Mouse (Mus musculus) embryonic facial prominence, embryonic 15.5 days (tissue): ENCODE data around the gene Mfrp. TPM values are rescaled to one million over a fixed set of nuclear protein-coding genes. Genes with fewer than 3 reads are reported as not detected.
"Not testable (repeated sequence)": the region's sequence is repeated elsewhere in the genome, so short reads cannot be mapped to it uniquely, and the experiment has no call there.

Source experiments
- ATAC-seq: fragments of 200-750 bp; cut with Nextera tagmentation; 2 replicates; pipeline ENCODE4 v1.8.0; 2017; ENCODE audit warnings: low read depth, moderate TSS enrichment; ENCODE audit not compliant: insufficient number of reproducible peaks, low FRiP score, low TSS enrichment
- H3K27ac ChIP-seq: fragments of 300-500 bp; sonication (generic); replicated peaks from 2 replicates; pipeline ENCODE4 v1.5.1; 2015; ENCODE audit warnings: mild to moderate bottlenecking, inconsistent platforms
- H3K27me3 ChIP-seq: fragments of 300-500 bp; sonication (generic); 2 replicates; pipeline ENCODE4 v1.6.1; 2015; ENCODE audit warnings: inconsistent platforms
- H3K36me3 ChIP-seq: fragments of 300-500 bp; sonication (generic); 2 replicates; pipeline ENCODE4 v1.6.1; 2015; ENCODE audit warnings: mild to moderate bottlenecking, inconsistent platforms
- H3K4me1 ChIP-seq: fragments of 300-500 bp; sonication (generic); 2 replicates; pipeline ENCODE4 v1.6.1; 2015; ENCODE audit warnings: inconsistent platforms
- H3K4me2 ChIP-seq: fragments of 300-500 bp; sonication (generic); replicated peaks from 2 replicates; pipeline ENCODE4 v1.6.1; 2015; ENCODE audit warnings: mild to moderate bottlenecking, inconsistent platforms
- H3K4me3 ChIP-seq: fragments of 300-500 bp; sonication (generic); replicated peaks from 2 replicates; pipeline ENCODE4 v1.5.1; 2015; ENCODE audit warnings: mild to moderate bottlenecking, inconsistent platforms
- H3K9ac ChIP-seq: fragments of 300-500 bp; sonication (generic); 2 replicates; pipeline ENCODE4 v1.6.1; 2015; ENCODE audit warnings: inconsistent platforms
- H3K9me3 ChIP-seq: fragments of 300-500 bp; sonication (generic); replicated peaks from 2 replicates; pipeline ENCODE4 v1.6.1; 2016; ENCODE audit warnings: inconsistent platforms
- WGBS: fragments of 180-500 bp; shearing (Covaris S2); methylation state at CpG from one replicate; pipeline ENCODE4 v1.1.7; 2015; 5-methylcytosine and 5-hydroxymethylcytosine counted together
- polyA plus RNA-seq: library from polyadenylated mRNA; unstranded; fragments of >200 nt; fragmentation: Nextera tagmentation; extraction: Ambion mirVana; gene quantifications from 2 replicates; pipeline ENCODE4 v1.2.1, GENCODE M21; 2015

Gene Mfrp
- polyA plus RNA-seq, 1 experiment from 2014 or later, result 0.20 TPM

DNA sequence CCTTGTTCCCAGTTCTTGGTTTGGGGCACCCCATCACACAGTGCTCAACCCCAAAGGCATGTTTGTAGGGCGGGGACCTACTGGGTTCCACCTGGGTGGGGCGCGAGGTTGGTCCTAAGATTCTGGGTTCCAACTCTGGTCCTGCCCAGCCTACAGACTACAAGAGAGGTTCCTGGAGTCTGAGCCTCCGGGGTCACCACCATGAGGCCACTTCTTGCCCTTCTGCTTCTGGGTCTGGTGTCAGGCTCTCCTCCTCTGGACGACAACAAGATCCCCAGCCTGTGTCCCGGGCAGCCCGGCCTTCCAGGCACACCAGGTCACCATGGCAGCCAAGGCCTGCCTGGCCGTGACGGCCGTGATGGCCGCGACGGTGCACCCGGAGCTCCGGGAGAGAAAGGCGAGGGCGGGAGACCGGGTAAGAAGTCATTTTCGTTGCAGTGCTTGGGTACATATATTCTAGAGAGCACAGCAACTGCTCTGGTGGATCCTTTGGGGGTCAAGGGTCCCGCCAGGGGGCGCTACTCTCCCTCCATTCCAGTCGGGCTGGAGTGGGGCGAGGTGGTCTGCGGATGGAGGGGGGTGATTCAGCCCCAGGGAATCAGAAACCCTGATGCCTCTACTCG, 6.1 kb downstream of the Mfrp start:
- Histone ChIP-seq H3K4me3 (peak overlapping the region; percentile 20), H3K27ac (peak overlapping the region; percentile 84), H3K4me2 (peak overlapping the region; percentile 35), H3K27me3 (no peaks in the 10 kb centered on the region), H3K4me1 (peaks cover 52% of the 10 kb centered on the region), H3K36me3 (peaks cover 9% of the 10 kb centered on the region), H3K9me3 (no peaks in the 10 kb centered on the region), H3K9ac (no peak overlapping the region)
- 42% methylated on average over 25 of the region's 25 CpGs for WGBS
- ATAC-seq, result no peak; the same call in 1 of the 2 replicates

DNA sequence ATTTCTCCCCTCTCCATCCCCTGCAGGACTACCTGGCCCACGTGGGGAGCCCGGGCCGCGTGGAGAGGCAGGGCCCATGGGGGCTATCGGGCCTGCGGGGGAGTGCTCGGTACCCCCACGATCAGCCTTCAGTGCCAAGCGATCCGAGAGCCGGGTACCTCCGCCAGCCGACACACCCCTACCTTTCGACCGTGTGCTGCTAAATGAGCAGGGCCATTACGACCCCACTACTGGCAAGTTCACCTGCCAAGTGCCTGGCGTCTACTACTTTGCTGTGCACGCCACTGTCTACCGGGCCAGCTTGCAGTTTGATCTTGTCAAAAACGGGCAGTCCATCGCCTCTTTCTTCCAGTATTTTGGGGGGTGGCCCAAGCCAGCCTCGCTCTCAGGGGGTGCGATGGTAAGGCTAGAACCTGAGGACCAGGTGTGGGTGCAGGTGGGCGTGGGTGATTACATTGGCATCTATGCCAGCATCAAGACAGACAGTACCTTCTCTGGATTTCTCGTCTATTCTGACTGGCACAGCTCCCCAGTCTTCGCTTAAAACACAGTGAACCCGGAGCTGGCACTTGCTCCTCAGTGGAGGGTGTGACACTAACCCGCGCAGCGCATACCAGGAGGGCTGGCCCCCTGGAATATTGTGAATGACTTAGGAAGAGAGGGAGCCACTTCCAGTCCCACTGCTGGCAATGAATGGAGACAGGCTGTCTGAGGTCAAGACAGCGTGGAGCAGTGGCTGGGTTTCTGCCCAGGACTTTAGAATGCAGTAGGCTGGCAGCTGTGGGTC, 6.9 kb downstream of the Mfrp start:
- Histone ChIP-seq H3K36me3 (peaks cover 9% of the 10 kb centered on the region), H3K27ac (no peak overlapping the region; the same call in 1 of the 2 replicates), H3K4me3 (peak overlapping the region; percentile 20; the same call in 1 of the 2 replicates), H3K9me3 (no peaks in the 10 kb centered on the region), H3K4me1 (peaks cover 52% of the 10 kb centered on the region), H3K27me3 (no peaks in the 10 kb centered on the region), H3K4me2 (peak overlapping the region; percentile 40), H3K9ac (no peak overlapping the region)
- 76% methylated on average over 31 of the region's 31 CpGs for WGBS
- no peak for ATAC-seq

GRCm38 (mm10) chr9:44109360-44110095, 8.0 kb downstream of the Mfrp start:
- no peak for ATAC-seq
- no peaks in the 10 kb centered on the region for H3K9me3 ChIP-seq
- H3K4me2 ChIP-seq, result peak overlapping the region; percentile 40
- H3K9ac ChIP-seq, result 0 out of 2 replicates have a peak overlapping the region, but pooled peaks have one; percentile 2
- no peak overlapping the region for H3K27ac ChIP-seq
- H3K27me3 ChIP-seq, result no peaks in the 10 kb centered on the region
- H3K4me3 ChIP-seq, result peak overlapping the region; percentile 21
- peaks cover 55% of the 10 kb centered on the region for H3K4me1 ChIP-seq
- H3K36me3 ChIP-seq, result peaks cover 9% of the 10 kb centered on the region
- WGBS, result 20% methylated on average over 9 of the region's 9 CpGs

- not testable (repeated sequence) for ATAC-seq, H3K9ac ChIP-seq, H3K36me3 ChIP-seq, H3K9me3 ChIP-seq, H3K27me3 ChIP-seq, H3K27ac ChIP-seq
- Histone ChIP-seq H3K4me2 (peak overlapping the region; percentile 52), H3K4me1 (peaks cover 49% of the 10 kb centered on the region), H3K4me3 (peak overlapping the region; percentile 79; the same call in 1 of the 2 replicates)
- 49% methylated on average over 10 of the region's 12 CpGs for WGBS
Measured at GRCm38 (mm10) chr9:44111909-44112308, 10.4 kb downstream of the Mfrp start.

DNA sequence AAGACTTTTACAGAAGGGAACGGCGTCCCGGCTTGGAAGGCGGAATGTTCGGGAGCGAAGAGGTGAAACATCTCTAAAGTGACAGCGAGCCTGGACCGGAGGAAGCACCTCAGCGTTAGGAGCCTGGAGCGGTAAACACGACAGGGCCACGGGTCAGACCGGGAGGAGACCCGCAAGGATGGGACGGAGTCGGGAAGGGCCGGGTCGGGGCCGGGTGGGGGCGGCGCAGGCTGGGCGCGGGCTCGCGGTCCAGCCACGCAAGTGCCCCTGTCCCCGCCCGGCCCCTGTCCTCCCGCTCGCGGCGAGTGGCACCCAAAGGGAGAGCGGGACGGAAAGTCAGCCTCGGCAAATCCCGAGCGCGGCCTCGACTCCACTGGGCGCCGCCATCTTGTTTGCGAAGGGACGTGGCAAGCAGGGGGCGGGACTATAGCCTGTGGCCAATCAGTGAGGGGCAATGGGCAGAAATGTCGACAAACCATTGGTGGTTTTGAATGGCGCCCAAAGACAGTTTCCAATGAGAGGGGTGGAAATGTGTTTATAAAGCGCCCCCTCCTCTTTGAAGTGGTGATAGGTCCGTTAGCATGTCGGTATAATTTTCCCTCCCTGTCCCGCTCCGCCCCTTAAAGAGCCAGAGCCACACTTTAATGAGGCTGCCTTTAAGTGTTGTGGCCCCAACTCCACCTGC, 11.7 kb downstream of the Mfrp start, which contains the start of the genes Gm49380 and Rnf26:
TSS of gene Gm49380 (minus strand) at position 396 of the 685 bp plus-strand sequence.
TSS of gene Rnf26 (minus strand) at position 413 of the 685 bp plus-strand sequence.
- ATAC-seq, result peak; percentile 94
- no peaks in the 10 kb centered on the region for H3K9me3 ChIP-seq
- peak within 1 kb of the TSS; percentile 52 for H3K4me2 ChIP-seq
- H3K4me3 ChIP-seq, result peak within 1 kb of the TSS; percentile 79
- peaks cover 35% of the 10 kb centered on the region for H3K4me1 ChIP-seq
- peak within 1 kb of the TSS; percentile 79 for H3K27ac ChIP-seq
- WGBS, result under 1% methylated on average over 51 of the region's 51 CpGs
- 0 out of 2 replicates have a peak, but pooled peaks cover 5% of the 10 kb centered on the region for H3K36me3 ChIP-seq
- H3K9ac ChIP-seq, result peak within 1 kb of the TSS; percentile 71
- no peaks in the 10 kb centered on the region for H3K27me3 ChIP-seq

GRCm38 (mm10) chr9:44114453-44114852, 12.9 kb downstream of the Mfrp start:
- no peaks in the 10 kb centered on the region for H3K36me3 ChIP-seq
- no peaks in the 10 kb centered on the region for H3K27me3 ChIP-seq
- WGBS, result 79% methylated on average over 2 of the region's 2 CpGs
- no peak for ATAC-seq
- no peak overlapping the region for H3K9ac ChIP-seq
- no peak overlapping the region for H3K4me3 ChIP-seq
- H3K27ac ChIP-seq, result no peak overlapping the region
- H3K9me3 ChIP-seq, result no peaks in the 10 kb centered on the region
- H3K4me1 ChIP-seq, result peaks cover 23% of the 10 kb centered on the region
- H3K4me2 ChIP-seq, result no peak overlapping the region

DNA sequence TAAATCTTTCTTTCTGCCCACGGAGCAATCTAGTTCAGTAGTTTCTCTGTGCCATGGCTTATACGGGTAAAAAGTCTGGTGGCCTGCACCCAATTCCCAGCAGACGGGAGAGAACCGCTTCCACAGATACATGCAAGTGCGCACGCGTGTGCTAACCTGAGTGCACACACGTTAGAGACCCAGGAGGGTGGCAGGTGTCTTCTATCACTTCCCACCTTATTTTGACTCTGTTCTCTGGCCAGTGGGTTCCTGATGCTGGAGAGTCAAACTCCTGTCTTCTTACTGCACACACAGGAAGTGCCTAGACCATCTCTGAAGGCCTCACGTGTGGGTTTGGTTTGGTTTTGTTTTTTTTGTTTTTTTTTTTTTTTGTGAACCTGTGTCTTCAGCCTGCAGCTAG, 14.1 kb downstream of the Mfrp start:
- Histone ChIP-seq H3K27ac (no peak overlapping the region), H3K4me3 (no peak overlapping the region), H3K4me2 (no peak overlapping the region), H3K9ac (no peak overlapping the region), H3K36me3 (no peaks in the 10 kb centered on the region), H3K9me3 (no peaks in the 10 kb centered on the region), H3K27me3 (no peaks in the 10 kb centered on the region), H3K4me1 (peaks cover 12% of the 10 kb centered on the region)
- ATAC-seq, result no peak
- WGBS, result 91% methylated on average over 9 of the region's 9 CpGs

GRCm38 (mm10) chr9:44116182-44116581, 14.7 kb downstream of the Mfrp start:
- Histone ChIP-seq H3K4me1 (peaks cover 12% of the 10 kb centered on the region), H3K4me3 (no peak overlapping the region), H3K27me3 (no peaks in the 10 kb centered on the region), H3K4me2 (no peak overlapping the region), H3K9ac (no peak overlapping the region), H3K9me3 (no peaks in the 10 kb centered on the region), H3K27ac (no peak overlapping the region), H3K36me3 (no peaks in the 10 kb centered on the region)
- WGBS, result 91% methylated on average over 4 of the region's 4 CpGs
- no peak for ATAC-seq

DNA sequence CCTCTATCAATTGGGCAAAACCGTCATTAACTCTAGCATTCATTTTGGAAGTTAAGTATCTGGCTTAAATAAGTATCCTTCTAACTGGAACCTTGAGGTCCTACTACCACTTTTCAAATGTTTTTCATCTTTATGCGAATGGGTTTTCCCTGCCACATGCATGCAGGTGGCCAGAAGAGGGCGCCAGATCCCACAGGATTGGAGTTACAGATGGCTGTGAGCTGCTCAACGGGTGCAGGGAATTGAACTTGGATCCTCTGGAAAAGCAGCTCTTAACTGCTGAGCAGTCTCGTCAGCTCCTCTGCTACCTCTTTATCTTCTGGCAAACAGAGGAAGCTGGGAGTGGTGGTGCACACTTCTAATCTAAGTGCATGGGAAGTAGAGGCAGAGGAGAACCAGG, 17.5 kb downstream of the Mfrp start:
- no peak for ATAC-seq
- no peaks in the 10 kb centered on the region for H3K27me3 ChIP-seq
- no peaks in the 10 kb centered on the region for H3K36me3 ChIP-seq
- H3K4me1 ChIP-seq, result no peaks in the 10 kb centered on the region
- H3K9me3 ChIP-seq, result no peaks in the 10 kb centered on the region
- no peak overlapping the region for H3K9ac ChIP-seq
- H3K4me3 ChIP-seq, result no peak overlapping the region
- 47% methylated on average over 5 of the region's 5 CpGs for WGBS
- no peak overlapping the region for H3K4me2 ChIP-seq
- no peak overlapping the region for H3K27ac ChIP-seq

DNA sequence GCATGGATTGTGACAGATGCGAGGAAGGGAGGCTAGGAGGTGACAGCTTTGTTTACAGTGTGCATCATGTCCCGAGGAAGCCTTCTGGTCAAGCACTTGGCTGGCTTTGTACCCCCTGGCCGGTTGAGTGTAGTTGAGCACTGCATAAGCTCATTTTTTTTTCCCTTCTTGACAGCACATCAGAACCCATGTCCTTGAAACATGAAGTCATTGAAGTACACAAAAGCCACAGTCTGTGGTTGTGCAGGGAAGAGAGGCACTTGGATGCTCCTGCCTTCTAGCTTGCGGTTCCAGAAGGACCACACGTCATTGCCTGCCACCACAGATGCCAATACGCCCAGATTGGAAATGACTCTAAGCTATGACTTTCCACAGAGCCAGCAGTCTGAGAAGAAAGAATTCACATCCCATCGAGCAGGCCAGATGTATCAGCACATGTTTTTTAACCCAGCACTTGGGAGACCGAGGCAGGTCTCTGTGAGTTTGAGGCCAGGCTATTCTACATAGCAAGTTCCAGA, 18.5 kb downstream of the Mfrp start:
- Histone ChIP-seq H3K4me1 (no peaks in the 10 kb centered on the region), H3K4me3 (no peak overlapping the region), H3K27ac (no peak overlapping the region), H3K36me3 (no peaks in the 10 kb centered on the region), H3K9ac (no peak overlapping the region), H3K9me3 (no peaks in the 10 kb centered on the region), H3K4me2 (no peak overlapping the region), H3K27me3 (no peaks in the 10 kb centered on the region)
- 75% methylated on average over 8 of the region's 8 CpGs for WGBS
- no peak for ATAC-seq
